Mouse (Mus musculus) small intestine, adult 2 months (tissue): ENCODE results near the gene Hist1h4m. TPM values are rescaled to one million over a fixed set of nuclear protein-coding genes. Genes with fewer than 3 reads are reported as not detected.
"Not testable (repeated sequence)": the region's sequence is repeated elsewhere in the genome, so short reads cannot be mapped to it uniquely, and the experiment has no call there.

ENCODE experiments used
- H3K27ac ChIP-seq: fragments of 200-500 bp; 2 replicates; pipeline ENCODE4 v1.5.1; 2012; ENCODE audit warnings: low read depth, low read length, control low read depth, inconsistent platforms; ENCODE audit not compliant: insufficient read depth
- H3K27me3 ChIP-seq: fragments of 200-500 bp; 2 replicates; pipeline ENCODE4 v1.6.1; 2012; ENCODE audit warnings: mild to moderate bottlenecking, moderate library complexity, low read length, inconsistent platforms; ENCODE audit not compliant: control insufficient read depth, insufficient read depth
- H3K36me3 ChIP-seq: fragments of 200-500 bp; 2 replicates; pipeline ENCODE4 v1.6.1; 2012; ENCODE audit warnings: mild to moderate bottlenecking, low read length, control low read depth, inconsistent platforms; ENCODE audit not compliant: control insufficient read depth, insufficient read depth
- H3K4me1 ChIP-seq: fragments of 200-500 bp; 2 replicates; pipeline ENCODE4 v1.6.1; 2012; ENCODE audit warnings: low read length, inconsistent platforms, mixed read lengths; ENCODE audit not compliant: control insufficient read depth, insufficient read depth, insufficient read length
- H3K4me3 ChIP-seq: fragments of 200-500 bp; 2 replicates; pipeline ENCODE4 v1.5.1; 2012; ENCODE audit warnings: low read depth, mild to moderate bottlenecking, control low read depth, inconsistent platforms, low read length, moderate library complexity
- CTCF ChIP-seq: fragments of 200-500 bp; IDR thresholded peaks from 2 replicates; pipeline ENCODE4 v1.5.1; 2012; ENCODE audit warnings: low read depth, mild to moderate bottlenecking, control low read depth, inconsistent platforms, low read length, moderate library complexity, mixed read lengths; ENCODE audit not compliant: insufficient replicate concordance, insufficient read length; ENCODE audit errors: extremely low read depth
- POLR2A ChIP-seq: fragments of 200-500 bp; IDR thresholded peaks from 2 replicates; pipeline ENCODE4 v1.6.1; 2012; ENCODE audit warnings: low read depth, mild to moderate bottlenecking, control low read depth, inconsistent platforms, low read length, moderate library complexity
- WGBS: fragments of 180-500 bp; shearing (Covaris S2); methylation state at CpG from one replicate; pipeline ENCODE4 v1.1.7; 2018; 5-methylcytosine and 5-hydroxymethylcytosine counted together
- polyA plus RNA-seq: library from polyadenylated mRNA; depleted of rRNA; stranded (reverse); fragments of >200 nt; gene quantifications from 2 replicates; pipeline ENCODE4 v1.2.3, GENCODE M21; 2012; rRNA removed

The Hist1h4m gene
- 16.0 TPM in 1 of 2 replicates, not detected in the other for polyA plus RNA-seq

DNA sequence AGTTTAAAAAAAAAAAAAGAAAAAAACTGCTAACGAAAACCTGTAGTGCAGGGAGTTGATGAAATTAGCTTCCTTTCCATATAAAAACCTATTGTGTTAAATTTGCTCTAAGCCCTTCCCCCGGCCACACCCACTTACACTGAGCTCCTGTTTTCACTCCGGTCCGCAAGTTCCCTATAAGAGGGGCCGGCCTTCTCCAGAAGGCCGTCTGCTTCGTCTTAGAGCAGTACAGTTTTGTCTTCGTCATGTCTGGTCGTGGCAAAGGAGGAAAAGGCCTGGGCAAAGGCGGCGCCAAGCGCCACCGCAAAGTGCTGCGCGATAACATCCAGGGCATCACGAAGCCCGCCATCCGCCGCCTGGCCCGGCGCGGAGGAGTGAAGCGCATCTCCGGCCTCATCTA is at the start of gene Hist1h4m:
Hist1h4m (plus strand) TSS at position 208 of the 400 bp plus-strand sequence.
- WGBS, result no CpG with 5 or more reads among the region's 24 CpGs
- peak within 1 kb of the TSS; percentile 62; the same call in 1 of the 2 replicates for H3K27ac ChIP-seq
- peak within 1 kb of the TSS; percentile 46 for H3K4me3 ChIP-seq
- H3K4me1 ChIP-seq, H3K27me3 ChIP-seq, H3K36me3 ChIP-seq: not testable (repeated sequence)

DNA sequence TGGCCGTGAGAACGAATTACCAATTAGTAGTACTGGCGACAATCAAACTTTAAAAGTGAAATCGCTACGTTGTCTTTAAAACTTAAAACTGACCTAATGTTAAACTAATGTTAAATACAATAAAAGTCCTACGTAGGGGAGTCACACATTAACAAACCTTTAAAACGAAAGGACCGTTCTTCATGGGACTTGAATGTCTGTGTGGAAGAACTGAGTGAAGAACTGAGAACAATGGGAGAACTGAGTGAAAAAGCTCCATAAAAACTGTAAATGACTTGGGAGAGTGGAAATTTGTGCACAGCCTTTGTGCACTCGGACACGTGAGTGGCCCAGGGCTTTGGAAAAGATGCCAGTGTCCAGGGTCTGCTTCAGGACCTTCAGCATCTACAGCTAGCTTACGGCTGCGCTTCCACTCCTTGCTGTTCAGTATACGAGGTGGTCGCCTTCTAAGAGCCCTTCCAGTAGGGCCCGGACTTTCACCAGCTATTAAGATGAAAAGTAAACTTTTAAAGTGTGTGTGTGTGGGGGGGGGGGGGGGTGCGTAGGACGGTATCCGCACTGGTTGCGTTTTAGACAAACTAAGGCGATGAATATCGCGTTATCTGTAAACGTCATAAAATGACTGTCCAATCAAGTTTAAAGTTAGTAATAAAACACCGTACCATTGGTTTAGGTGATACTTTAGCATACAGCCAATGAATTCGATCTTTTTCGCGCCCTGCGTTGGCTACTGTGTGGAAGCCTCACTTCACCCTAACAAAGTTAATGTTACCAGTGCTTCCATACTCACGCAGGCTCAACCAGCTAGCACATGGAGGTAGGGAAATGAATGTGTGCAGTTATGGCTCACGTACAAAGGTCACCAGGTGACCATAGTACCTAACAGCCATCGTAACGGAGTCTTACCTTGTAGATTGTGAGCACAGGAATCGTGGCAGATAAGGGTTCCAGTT is 32.5 kb upstream of the Hist1h4m start:
- no peaks in the 10 kb centered on the region for H3K36me3 ChIP-seq
- peaks cover 6% of the 10 kb centered on the region; the same call in 1 of the 2 replicates for H3K4me1 ChIP-seq
- peak overlapping the region; percentile 84 for H3K27ac ChIP-seq
- H3K27me3 ChIP-seq, result no peaks in the 10 kb centered on the region
- TF ChIP-seq POLR2A, result no peak
- TF ChIP-seq CTCF, result no peak
- 1% methylated on average over 33 of the region's 33 CpGs for WGBS
- peak overlapping the region; percentile 75 for H3K4me3 ChIP-seq

DNA sequence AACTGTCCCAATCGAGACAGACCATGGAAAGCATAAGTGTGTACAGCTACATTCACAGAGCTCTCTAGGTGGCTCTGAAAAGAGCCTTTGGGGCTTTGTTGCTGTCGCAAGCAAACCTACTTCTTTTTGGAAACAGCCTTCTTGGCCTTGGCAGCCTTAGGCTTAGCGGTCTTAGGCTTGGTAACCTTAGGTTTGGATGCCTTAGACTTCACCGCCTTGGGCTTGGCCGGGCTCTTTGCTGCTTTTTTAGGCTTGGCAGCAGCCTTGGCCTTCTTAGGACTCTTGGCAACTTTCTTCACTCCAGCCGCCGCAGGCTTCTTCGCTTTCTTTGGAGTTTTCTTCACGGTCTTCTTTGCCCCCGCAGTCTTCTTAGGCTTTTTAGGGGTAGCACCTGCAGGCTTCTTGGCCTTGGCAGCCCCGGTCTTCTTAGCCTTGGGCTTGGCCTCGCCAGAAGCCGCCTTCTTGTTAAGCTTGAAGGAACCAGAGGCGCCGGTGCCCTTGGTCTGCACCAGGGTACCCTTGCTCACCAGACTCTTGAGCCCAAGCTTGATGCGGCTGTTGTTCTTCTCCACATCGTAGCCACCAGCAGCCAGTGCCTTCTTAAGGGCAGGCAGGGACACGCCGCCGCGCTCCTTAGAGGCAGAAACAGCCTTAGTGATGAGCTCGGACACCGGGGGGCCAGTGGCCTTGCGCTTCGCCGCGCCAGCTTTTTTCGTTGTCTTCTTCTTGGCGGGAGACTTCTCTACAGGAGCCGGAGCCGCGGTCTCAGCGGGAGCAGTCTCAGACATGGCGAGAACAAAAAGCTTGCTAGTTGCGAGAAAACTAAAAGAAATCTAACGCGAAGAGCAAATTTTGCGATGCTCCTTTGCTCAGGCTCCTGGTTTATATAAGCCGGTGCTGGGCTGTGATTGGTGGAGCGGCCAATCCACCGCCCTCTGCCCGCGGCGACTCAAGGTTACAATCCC is 31.5 kb upstream of the Hist1h4m start, which contains the start of gene Hist1h1b:
Hist1h1b (minus strand) TSS at position 859 of the 965 bp plus-strand sequence.
- H3K27ac ChIP-seq, result peak within 1 kb of the TSS; percentile 71
- no peaks in the 10 kb centered on the region for H3K27me3 ChIP-seq
- no peaks in the 10 kb centered on the region for H3K36me3 ChIP-seq
- peak within 1 kb of the TSS; percentile 67 for H3K4me3 ChIP-seq
- peaks cover 2% of the 10 kb centered on the region; the same call in 1 of the 2 replicates for H3K4me1 ChIP-seq
- WGBS, result under 1% methylated on average over 44 of the region's 44 CpGs
- TF ChIP-seq CTCF (no peak), POLR2A (no peak; the same call in none of the 2 replicates)

DNA sequence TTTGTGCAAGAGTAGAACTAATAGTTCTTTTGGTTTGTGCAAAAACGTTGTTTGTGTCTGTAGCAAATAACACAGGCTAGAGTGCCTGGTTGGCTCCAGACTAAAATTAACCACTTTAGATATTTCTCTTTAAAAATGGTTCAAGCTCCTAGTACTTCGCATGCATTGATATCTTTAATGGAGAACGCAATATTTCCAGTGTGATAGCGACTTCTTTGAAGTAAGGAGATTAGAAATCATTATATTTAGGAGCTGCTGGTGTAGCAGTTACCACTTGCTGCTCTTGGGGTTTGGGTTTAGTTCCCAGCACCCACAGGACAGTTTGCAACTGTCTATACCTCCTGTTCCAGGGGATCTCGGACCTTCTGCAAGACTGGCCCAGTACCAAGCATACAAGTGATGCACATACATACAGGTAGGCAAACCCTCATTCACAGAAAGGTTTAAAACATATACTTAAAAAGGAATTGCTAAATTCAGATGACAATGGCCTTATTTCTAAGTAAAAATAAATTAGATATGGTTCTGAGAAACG is 30.5 kb upstream of the Hist1h4m start:
- Histone ChIP-seq H3K36me3 (no peaks in the 10 kb centered on the region), H3K27ac (no peak overlapping the region), H3K27me3 (no peaks in the 10 kb centered on the region), H3K4me3 (no peak overlapping the region), H3K4me1 (peaks cover 2% of the 10 kb centered on the region; the same call in 1 of the 2 replicates)
- TF ChIP-seq CTCF (no peak), POLR2A (no peak)
- WGBS, result 53% methylated on average over 6 of the region's 6 CpGs

DNA sequence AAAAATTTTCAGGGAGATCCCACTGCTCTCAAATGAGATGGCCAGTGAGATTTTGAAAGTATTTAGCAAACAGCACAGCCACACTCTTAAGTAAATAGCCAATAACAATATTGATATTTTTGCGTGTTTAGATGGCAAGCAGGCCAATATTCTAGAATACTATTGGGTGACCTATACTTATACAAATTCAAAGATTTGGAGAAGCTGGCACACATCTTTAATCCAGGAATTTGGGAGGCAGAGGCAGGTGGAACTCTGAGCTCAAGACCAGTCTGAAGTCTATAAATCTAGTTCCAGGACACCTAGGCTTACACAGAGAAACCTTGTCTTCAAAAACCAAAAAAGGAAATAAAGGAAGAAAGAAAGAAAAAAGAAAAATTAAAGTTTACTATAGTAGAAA is 29.9 kb upstream of the Hist1h4m start:
- Histone ChIP-seq H3K4me1 (peaks cover 2% of the 10 kb centered on the region; the same call in 1 of the 2 replicates), H3K36me3 (no peaks in the 10 kb centered on the region), H3K27me3 (no peaks in the 10 kb centered on the region), H3K27ac (no peak overlapping the region), H3K4me3 (no peak overlapping the region)
- TF ChIP-seq POLR2A, result no peak
- TF ChIP-seq CTCF, result no peak
- WGBS, result 85% methylated on average over 1 of the region's 1 CpGs

DNA sequence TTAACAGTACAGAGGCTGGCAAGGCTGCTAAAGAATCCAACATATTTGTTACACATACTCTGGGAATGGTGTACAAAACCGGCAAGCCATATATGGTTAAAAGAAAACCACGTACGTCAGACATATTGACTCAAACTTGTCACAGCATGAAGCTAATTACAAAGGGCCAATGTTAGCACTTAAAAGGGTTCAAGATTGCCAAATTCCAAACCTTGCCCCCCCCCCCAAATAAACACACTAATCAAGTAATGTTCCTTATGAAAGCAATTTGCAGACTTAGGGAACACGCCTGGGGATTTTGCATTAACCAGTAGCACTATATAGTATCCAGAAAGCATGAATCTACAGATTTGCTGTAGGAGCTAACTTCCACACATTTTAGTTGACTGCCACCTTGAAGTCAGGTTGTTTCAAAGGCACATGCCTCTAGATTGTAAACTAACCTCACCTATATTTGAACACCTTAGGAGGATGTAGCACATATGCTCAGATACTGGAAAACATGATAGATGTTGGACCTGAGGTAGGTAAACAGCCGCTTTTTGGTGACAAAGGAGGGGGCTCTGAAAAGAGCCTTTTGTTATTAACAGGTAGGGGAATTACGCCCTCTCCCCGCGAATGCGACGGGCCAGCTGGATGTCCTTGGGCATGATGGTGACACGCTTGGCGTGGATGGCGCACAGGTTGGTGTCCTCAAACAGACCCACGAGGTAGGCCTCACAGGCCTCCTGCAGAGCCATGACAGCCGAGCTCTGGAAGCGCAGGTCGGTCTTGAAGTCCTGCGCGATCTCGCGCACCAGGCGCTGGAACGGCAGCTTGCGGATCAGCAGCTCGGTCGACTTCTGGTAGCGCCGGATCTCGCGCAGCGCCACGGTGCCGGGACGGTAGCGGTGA is 28.9 kb upstream of the Hist1h4m start:
- under 1% methylated on average over 21 of the region's 35 CpGs for whole genome bisulfite sequencing
- Histone ChIP-seq H3K27ac (peak overlapping the region; percentile 64), H3K4me3 (peak overlapping the region; percentile 57)
- TF ChIP-seq POLR2A, result peak; percentile 43
- H3K4me1 ChIP-seq, H3K27me3 ChIP-seq, H3K36me3 ChIP-seq: not testable (repeated sequence)
